Comparison of ENCODE assay signal across 8 mouse cellular contexts in genomic region chr7:113210441-113210840, GRCm38 (mm10). TPM values are rescaled to one million over a fixed set of nuclear protein-coding genes. Genes with fewer than 3 reads are reported as not detected.
DNase-seq lines count a peak whose midpoint lies in the region; ATAC-seq and TF ChIP-seq lines count a peak whose summit lies in the region.
"Had no signal": no experiment of that assay in that cellular context is flagged by ENCODE, and none has a peak within 500 bp of the region (broad histone marks: within the 10 kb centered on the region; RNA-seq: fewer than 3 reads in every experiment).

No protein-coding gene starts in this region.

- H3K9ac ChIP-seq in lung, postnatal 0 days (replicated peaks; ENCODE audit: low read depth) = no peak overlapping the region
- H3K9ac ChIP-seq: lung, embryonic 15.5 days had no signal

- no peak overlapping the region for H3K4me3 ChIP-seq in lung, postnatal 0 days (ENCODE audit: low read depth, low read length)
- H3K4me3 ChIP-seq: lung, embryonic 15.5 days had no signal

- TF ChIP-seq EP300 in lung, postnatal 0 days (IDR thresholded peaks at IDR 0.05) = no peak

- no peaks in the 10 kb centered on the region for H3K36me3 ChIP-seq in lung, postnatal 0 days (ENCODE audit: insufficient read depth, low read length)
- H3K36me3 ChIP-seq in splenic B cell, adult 2 months (ENCODE audit: control insufficient read depth, insufficient read depth, low read length, poor library complexity, severe bottlenecking) = 0 out of 2 replicates have a peak, but pooled peaks cover 2% of the 10 kb centered on the region
- H3K36me3 ChIP-seq: lung, embryonic 15.5 days had no signal

- 20% methylated on average over 4 of the region's 4 CpGs for WGBS in lung, postnatal 0 days

- no peak for ATAC-seq in lung, postnatal 0 days
- no peak for ATAC-seq in megakaryocyte progenitor cell, adult 5-6 weeks (replicated peaks; ENCODE audit: poor library complexity)

- peaks cover 12% of the 10 kb centered on the region; the same call in 1 of the 2 replicates for H3K4me1 ChIP-seq in lung, postnatal 0 days (ENCODE audit: insufficient read depth, low read depth, low read length)

- H3K4me2 ChIP-seq in lung, postnatal 0 days (replicated peaks; ENCODE audit: low read depth, low read length) = no peak overlapping the region
- H3K4me2 ChIP-seq: lung, embryonic 15.5 days had no signal

- H3K9me3 ChIP-seq in lung, postnatal 0 days (ENCODE audit: low read length) = no peaks in the 10 kb centered on the region
- H3K9me3 ChIP-seq: lung, embryonic 15.5 days had no signal

- TF ChIP-seq CTCF in lung, postnatal 0 days (IDR thresholded peaks at IDR 0.05) = no peak

- H3K27me3 ChIP-seq in lung, postnatal 0 days (replicated peaks; ENCODE audit: insufficient read depth, low read length) = no peaks in the 10 kb centered on the region
- H3K27me3 ChIP-seq in splenic B cell, adult 2 months (ENCODE audit: control insufficient read depth, insufficient read depth, low read length, poor library complexity, severe bottlenecking) = no peaks in the 10 kb centered on the region

- H3K27ac ChIP-seq in lung, postnatal 0 days (ENCODE audit: low read length) = no peak overlapping the region
- H3K27ac ChIP-seq: lung, embryonic 15.5 days had no signal

- DNase-seq in lung, postnatal 10 days = peak; percentile 50
- DNase-seq in lung, postnatal 0 days (ENCODE audit: low spot score) = no peak
- DNase-seq in adrenal gland, adult 8-10 months = peak; percentile 54
- peak; percentile 75 to 79 for DNase-seq in cerebellum, postnatal 14 days
- peak; percentile 67 for DNase-seq in splenic B cell, adult 2 months (ENCODE audit: low read depth, low spot score)
- DNase-seq in urinary bladder, postnatal 25 days (ENCODE audit: low spot score) = no peak

RNA-seq across cellular contexts. Expression of gene Arntl, which starts 3.2 kb away (rescaled TPM):
- 12.7 and 13.4 TPM in 2 replicates for polyA plus RNA-seq in lung, postnatal 0 days (2015; fragmentation: Nextera tagmentation; extraction: Ambion mirVana)
- total RNA-seq in adrenal gland, adult 8-10 months (2022) = 10 to 100 TPM in 3 of 4 experiments, 1 to 10 TPM in 1; 9.9 to 16.1 (median 11.2) TPM
- total RNA-seq in megakaryocyte progenitor cell, adult 5-6 weeks (2015) = 7.0 and 10.0 TPM in 2 replicates
- total RNA-seq in megakaryocyte progenitor cell, adult 5-6 weeks (2017) = 10.9 and 11.4 TPM in 2 replicates

Comparison
In these comparisons a context has a peak if more than half of its experiments do, and no peak if none do; other contexts are left out.
1. DNase-seq: peak in lung, postnatal 10 days (single experiment), adrenal gland, adult 8-10 months (single experiment), cerebellum, postnatal 14 days (2 of 2) and splenic B cell, adult 2 months (single experiment); none in lung, postnatal 0 days (single experiment) and urinary bladder, postnatal 25 days (single experiment).